Mouse (Mus musculus) mouse embryonic stem cell (cell line): ENCODE data around the gene Abcd2.

Experiments used
- in situ Hi-C, 2 experiments: fragments of 300-500 bp; cut with MboI; formaldehyde crosslinking; loops; 1 replicate in 1 of 2; 3 replicates in 1 of 2; pipeline ENCODE4 v1.14.3; 2019 to 2020; ENCODE audit warnings: low sequenced_read_pairs in 2 of 2, low pct_unique_long_range_greater_than_20kb in 1 of 2, mixed read lengths in 1 of 2; ENCODE audit not compliant: unreplicated experiment in 1 of 2

Gene Abcd2

DNA sequence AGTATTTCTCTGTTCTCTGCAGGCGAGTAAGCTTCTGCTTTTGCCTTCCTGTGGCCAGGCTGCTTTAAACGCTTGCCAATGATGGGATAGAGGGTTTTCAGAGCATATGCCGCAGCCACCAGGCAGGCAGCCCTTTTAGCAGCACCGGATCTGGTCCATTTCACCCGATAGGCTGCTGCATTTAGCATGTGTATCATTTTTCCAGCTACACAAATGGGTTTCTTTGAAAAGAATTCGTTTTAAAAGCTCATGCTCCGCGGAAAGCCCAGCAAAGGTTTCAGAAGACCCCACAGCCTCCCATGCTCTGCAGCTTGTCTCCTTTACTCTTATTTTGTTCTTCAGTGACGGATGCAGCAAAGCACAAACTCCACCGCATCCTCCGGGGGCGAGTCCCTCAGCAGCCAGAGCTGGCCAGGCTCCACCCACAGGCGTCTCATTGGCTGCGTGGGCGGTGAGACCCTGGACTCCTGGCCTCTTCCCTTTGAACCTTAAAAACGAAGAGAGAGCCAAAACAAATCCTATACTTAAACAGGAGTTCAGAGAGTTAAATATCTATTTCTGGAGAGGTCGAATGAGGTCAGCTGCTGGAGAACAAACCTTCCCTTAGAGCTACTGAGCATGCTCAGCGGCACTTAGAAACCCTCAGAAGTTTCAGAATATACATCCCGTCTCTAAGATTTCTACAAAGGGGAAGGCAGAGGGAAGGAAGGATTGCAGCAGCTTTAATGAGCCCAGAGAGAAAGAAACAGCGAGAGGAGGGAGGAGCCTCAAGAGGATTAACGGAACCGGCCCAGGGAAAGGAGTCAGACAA is at the start of gene Abcd2:
Gene Abcd2 (minus strand): TSS at position 388 of the 811 bp plus-strand sequence.
- in situ Hi-C loops, result no loop called here

GRCm38 (mm10) chr15:91240683-91241335 is 49.2 kb upstream of the Abcd2 start:
- in situ Hi-C loops, result no loop called here

- in situ Hi-C loops, result no loop called here
These were observed 45.7 kb upstream of the Abcd2 start for GRCm38 (mm10) chr15:91237294-91237693.

GRCm38 (mm10) chr15:91206518-91206917 is 14.9 kb upstream of the Abcd2 start:
- in situ Hi-C loops, result no loop called here

DNA sequence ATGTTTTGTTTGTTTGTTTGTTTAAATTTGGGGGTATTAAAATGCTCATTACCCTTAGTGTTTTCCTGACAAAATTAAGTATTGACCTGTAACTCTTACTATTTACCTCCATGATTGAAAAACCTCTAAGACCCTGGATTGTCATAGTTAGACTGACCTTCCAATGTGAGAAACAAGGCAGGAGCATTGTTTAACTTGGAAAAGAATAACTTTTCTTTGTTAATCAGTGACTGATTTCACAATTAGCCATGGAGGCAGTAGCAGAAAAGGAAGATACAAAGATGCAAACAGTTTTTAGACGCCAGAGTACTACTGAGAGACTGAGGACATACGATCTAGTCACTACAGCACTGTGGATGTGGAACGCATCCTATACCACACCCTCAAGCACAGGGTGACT is 11.9 kb upstream of the Abcd2 start:
- in situ Hi-C loops, result no loop called here

DNA sequence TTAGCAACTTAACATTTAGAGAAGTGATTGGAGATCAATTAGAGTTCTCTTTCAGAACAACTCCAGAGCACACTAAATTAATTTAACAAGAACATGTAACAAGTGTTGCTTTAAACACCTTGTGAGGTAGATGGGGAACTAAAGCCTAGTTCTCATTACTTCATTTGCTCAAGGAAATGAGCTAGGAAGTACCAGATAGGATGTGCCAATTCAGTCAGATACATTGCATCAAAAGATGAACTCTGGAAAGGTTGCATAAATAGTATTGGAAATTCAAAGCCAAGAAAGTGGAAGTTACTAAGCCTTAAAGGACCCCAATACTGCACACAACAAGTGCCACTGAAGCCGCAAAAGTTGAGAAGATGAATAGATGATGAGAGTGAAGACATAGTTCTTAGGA is 10.9 kb upstream of the Abcd2 start:
- in situ Hi-C loops, result no loop called here

- in situ Hi-C loops, result no loop called here
These were observed 9.2 kb upstream of the Abcd2 start for GRCm38 (mm10) chr15:91200833-91201232.

DNA sequence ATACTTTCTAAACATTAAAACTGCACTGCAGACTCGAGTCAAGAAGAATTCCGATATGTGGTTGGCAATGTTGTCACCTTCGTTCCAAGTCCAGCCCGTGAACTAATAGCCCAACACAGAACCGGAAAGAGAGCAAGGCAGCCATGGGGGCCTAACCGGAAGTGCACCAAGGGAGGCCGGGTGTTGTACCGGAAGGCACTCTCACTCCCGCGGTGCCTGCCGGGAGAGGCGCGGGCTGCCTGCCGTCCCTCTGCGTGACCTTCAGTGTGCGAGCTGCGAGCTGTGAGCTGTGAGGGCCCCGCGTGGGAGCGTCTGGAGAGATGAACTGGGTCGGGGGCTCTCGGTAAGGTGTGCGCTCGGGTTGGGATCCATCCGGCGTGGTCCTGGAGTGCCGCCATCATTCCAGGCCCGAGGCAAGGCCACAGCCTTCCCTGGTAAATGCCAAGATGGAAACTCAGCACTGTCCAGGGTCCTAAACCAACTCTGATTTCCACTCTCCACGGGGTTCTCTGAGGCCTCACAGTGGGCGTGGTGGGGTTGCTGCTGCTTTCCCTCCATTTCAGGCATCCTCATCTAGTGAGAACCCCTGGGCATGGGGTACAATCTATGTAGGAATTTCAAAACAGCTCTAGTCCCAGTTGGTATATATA is 7.8 kb upstream of the Abcd2 start, which contains the start of gene CN725425:
Gene CN725425 (plus strand): TSS at position 239 of the 650 bp plus-strand sequence.
- in situ Hi-C loops, result no loop called here

- in situ Hi-C loops, result no loop called here
These were observed 612 bp upstream of the Abcd2 start for GRCm38 (mm10) chr15:91192223-91192598.

DNA sequence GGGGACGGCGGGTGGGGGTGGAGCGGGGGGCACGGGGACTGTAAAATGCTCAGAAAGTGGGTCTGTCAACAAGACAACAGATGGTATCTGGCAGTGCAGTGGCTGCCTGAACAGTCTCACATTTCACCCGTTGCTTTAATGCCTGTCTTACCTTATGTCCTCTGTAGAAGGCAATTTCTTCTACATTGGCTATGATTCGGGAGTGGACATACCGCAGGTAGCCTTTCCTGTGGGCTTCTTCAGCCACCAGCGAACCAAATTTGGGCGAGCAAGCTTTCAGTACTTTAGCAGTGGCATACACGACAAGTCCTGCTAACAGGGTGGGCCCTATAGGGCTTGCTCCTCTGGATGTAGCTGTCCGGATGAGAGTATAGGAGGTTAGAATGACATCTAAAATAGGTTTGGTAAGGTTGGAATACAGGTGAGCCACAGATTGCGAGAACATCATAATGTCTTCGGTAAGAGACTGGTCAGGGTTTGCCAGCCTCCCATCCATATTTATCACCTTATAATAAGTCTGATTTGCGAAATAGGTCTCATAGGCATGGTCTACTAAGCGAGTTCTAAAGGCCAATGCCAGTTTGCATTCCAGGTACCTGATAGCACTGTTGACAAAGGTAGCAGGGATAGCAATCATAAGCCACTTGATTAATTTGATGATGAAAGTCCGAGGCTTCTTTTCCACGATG is 936 bp downstream of the Abcd2 start:
- in situ Hi-C loops, result no loop called here

- in situ Hi-C loops, result no loop called here
These were observed 1.6 kb downstream of the Abcd2 start for GRCm38 (mm10) chr15:91190026-91190425.

- in situ Hi-C loops, result no loop called here
These were observed 5.2 kb downstream of the Abcd2 start for GRCm38 (mm10) chr15:91186358-91186757.

DNA sequence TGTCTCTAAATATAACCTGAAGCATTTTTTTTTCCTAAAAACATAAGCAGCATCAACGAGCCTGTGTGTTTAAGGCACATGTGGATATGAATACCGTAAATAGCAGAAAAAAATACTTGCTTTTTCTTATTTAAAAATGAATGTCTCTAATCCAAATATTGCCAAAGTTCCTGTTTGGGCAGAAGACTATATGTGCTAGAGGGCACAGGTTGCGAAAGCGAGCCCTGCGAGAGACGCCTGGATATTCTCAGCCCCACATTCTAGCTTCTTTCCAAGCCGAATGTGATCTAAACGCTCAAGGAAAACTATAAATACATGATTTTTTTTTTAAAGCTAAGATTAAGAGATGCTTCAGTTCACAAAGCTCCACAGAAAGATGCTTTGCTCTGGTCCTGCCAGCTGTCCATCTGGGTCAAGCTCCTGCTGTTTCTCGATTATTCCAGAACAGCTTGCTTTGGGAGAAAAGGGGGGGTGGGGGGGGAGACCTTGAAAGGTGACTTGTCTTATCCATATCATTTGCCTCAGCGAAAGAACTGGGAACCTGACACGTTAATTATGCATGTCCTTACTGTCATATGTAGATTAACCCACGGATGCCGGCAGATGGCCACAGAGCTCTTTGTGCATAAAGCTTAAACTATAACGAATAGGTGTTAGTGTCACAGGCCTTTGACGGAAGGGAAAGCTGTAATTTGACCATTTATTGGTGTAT is 11.5 kb downstream of the Abcd2 start:
- in situ Hi-C loops, result no loop called here

GRCm38 (mm10) chr15:91178656-91179314 is 12.8 kb downstream of the Abcd2 start:
- in situ Hi-C loops, result no loop called here

DNA sequence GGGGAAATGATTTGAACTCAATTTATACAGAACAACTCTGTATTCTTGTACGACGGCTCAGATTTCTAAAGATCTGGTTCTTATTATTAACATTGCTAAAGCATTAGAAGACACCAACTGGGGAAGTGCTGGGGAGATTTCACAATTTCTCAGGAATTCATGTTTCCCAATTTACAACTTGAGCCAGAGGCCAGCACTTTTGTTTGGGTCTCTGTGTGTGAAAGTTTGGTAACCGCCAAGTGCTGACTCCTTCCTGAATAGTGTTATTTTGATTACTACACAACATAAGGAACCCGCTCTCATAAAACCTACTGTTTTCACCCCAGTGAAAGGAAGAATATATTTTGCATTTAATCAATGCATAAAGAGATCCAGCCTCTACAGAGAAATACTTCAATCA is 19.4 kb downstream of the Abcd2 start:
- in situ Hi-C loops, result no loop called here

DNA sequence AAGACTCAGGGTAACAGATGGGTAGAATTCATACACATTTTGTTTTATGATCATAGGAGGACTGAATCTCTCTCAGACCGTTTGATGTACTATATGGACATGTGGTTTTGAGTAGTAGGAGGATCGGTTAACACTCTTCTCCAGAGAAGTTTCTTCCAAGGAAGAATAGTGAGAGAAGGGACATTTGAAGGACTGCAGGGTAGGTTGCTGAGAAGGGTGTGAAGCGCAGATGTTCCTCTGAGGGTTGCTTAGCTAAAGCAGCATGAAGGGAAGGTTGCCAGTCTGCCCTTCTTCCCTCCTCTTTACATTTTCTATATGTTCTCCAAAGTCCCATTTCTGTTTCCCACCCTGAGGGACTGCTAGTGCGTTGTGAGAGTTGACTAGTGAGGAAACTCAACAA is 20.3 kb downstream of the Abcd2 start:
- in situ Hi-C loops, result no loop called here

DNA sequence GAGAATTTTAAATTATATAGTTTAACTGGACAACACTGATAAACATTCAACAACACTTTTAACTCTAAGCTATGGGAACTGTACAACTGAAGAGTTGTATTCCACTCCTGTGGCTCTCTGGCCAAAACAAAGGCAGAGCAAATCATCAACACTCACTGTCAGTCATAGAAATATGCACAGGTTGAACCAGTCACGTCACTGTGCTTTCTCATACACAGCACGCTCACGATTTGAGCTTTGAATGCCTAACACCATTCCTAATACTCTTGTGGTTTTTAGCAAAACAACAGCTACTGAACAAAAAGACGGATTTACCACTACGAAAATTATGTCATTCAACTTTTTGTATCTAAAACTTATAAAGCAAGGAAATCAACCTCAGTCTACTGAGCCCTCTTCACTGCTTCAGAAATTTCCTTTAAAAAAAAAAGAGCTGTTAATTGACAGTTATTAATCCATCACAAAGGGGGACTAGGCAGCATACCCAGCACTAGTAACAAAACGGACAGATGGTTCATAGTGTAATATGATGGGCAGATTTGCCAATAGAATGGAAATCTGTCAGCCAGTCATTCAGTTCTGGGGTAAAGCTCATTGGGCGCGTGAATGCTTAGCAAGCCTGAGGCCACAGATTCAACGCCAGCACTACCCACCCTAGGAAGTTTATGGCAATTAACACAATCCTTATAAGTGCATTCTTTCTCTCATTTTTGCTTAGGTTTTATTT is 20.8 kb downstream of the Abcd2 start:
- in situ Hi-C loops, result no loop called here
